Mouse (Mus musculus) neutrophil, adult 5-6 weeks (primary cell): ENCODE data around the gene Zfp36. TPM values are rescaled to one million over a fixed set of nuclear protein-coding genes. Genes with fewer than 3 reads are reported as not detected.

Experiments
- ATAC-seq: fragments of 151-379, 151-347 bp; 2 replicates; pipeline ENCODE4 v1.8.0; 2017; ENCODE audit warnings: mild to moderate bottlenecking, moderate TSS enrichment; ENCODE audit not compliant: insufficient number of reproducible peaks, poor library complexity, low FRiP score, severe bottlenecking; ENCODE audit errors: extremely low read depth
- total RNA-seq: library from RNA; stranded (forward); fragments of 200-1000 nt; gene quantifications from 2 replicates; pipeline ENCODE4 v1.2.3, GENCODE M21; 2017

Gene Zfp36
- total RNA-seq, 1 experiment from 2014 or later: 563 TPM

DNA sequence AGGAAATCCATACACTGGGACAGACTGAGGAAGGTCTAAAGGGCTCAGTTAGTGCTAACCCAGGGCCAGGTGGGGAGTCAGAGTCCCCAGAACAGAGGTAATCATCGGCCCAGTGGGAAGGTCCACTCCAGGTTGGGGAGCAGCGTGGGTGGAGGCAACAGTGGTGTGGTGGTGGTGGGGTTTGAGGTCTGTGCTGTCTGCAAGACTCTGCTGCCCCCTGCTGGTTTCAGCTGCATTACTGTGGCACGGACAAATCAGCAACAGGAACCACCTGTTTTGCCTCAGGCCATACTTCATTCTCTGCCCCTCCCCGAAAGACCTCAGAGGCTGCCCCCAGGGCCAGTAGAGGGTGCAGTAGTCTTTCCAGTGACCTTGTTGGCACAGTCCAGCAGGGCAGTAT is 6.4 kb upstream of the Zfp36 start:
- peak; percentile 49 for ATAC-seq

DNA sequence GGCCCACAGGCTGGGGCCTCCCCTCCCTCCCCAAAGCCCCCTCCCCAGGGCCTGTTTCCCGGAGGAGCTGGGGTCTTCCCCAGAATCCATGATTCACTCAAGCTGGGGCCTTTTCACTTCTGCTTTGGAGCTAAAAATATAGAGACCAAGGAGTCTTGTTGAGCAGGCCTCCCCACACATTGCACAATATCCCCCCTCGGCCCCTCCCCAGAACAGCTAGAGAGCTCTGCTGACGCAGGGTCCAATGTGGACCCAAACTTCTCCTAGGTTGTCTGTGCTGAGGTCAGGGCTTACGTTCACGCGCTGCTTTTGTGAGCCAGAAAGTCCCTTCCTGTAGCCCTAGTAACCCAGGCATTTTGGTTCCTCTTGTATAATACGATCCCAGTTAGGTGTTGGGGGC is 6.0 kb upstream of the Zfp36 start:
- ATAC-seq: peak; percentile 27

DNA sequence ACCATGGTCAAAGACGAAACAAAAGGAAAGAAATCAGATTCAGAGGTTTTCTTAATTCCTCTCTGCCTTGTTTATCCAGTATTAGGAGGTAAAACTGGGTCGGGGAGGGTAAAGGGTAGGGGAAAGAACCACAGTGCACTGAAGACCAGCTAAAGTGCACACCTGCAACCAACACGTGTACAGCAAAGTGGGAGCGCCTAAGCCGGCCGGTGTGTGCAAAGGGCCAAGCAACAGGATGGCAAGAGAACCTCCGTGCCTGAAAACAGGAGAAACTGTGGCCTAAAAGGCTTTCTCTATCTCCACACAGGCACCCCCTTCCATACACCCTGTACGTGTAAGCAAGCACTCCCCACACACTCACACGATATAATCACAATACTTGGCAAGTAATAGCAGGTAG is 5.1 kb upstream of the Zfp36 start:
- no peak for ATAC-seq

DNA sequence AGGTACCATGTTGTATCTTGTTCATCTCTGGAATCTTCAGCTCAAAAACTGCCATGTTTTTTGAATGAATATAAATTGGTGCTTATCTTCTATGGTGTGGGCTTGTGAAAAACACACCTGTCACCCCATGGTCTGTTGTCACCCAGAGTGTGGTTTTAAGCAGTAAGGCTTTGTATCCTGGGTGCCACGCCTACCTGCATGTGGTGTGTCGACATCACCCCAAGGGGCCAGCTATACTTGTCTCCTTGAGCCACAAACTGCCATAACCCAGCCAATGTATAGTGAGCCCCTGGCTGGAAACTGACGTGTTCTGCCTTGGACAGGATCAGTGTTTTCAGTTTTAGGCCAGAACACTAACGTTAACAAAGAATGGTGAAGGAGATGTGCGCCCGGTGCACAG is 4.1 kb upstream of the Zfp36 start:
- ATAC-seq: no peak

DNA sequence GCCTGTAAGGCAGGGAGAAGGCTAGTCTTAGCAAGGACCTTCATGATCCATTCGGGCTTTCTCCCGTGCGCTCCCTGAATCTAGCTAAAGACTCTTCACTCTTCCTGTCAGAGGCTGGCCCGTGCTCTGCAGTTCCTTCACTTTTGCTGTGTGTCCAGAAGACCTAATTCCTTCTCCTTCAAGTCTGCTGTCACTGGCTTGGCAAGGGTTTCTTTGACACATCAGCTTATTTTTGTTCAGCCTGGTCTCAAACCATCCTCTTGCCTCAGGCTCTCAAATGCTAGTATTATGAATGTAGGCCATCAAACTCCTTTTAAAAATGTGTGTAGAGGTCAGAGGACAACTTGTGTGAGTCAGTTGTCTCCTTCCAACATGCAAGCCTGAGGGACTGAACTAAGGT is 3.6 kb upstream of the Zfp36 start:
- ATAC-seq: no peak

DNA sequence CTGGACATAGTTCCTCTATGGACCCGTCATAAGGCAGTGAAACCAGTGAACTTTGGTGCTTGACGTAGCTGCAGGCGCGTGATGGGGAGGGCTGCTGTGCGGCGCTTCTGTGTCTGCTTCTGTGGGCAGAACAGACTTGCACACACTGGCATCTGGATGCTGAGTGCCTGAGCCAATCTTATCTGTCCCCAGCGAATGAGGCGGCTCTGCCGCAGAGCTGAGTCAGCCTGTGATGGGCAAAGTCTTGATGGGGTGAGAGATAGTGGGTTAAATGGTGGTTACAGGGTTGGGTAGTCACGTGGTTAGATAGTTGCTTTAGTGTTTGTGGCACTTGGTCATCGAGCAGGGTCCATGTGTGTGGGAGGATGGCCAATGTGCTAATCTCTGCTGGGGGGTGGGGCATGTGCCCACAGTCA is 2.9 kb upstream of the Zfp36 start:
- ATAC-seq: peak; percentile 28

DNA sequence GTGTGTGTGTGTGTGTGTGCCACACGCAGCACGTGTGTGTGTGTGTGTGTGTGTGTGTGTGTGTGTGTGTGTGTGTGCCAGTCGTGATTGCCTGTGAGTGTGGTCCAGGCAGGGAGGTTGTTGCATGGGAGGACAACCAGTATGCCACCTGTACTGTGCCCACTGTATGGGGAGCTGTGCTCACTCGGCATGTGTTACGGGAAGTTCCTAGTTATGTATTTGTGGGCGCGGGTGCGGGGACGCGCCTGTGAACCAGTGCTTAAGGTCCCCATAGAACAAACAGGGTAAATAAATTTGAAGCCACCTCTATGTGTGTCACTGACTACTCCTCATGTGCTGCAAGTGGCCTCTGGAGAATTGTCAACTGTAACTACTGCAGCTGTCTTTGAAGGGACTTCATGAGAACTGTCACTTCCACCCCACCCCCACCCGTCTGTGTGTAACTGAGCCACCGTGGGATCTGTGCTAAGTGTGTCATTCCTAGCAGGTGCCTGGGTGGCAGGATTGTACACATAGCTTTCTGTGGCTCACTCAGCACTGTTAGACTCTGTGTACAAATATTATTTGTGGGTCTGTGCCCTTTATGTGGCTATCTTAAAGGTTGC is 2.4 kb upstream of the Zfp36 start:
- peak; percentile 0; the same call in 1 of the 2 replicates for ATAC-seq

DNA sequence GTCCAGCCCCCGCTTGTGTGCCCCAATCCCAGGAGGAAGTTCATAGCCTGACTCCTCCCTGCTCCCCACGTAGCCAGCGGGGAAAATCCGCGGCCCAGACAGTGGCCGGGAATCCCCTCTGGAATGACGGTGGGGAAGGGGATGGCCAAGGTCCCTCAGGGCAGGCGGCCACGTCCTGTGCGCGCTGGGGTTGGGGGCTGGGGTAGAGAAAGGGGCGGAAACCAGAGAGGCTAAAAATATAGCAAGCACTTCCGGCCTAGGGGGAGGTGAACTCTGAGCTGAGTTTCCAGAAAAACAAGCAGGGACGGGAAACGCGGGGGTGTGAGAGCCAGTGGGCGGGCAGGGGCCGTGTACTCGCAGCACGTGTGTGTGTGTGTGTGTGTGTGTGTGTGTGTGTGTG is 1.9 kb upstream of the Zfp36 start:
- ATAC-seq: peak; percentile 11

DNA sequence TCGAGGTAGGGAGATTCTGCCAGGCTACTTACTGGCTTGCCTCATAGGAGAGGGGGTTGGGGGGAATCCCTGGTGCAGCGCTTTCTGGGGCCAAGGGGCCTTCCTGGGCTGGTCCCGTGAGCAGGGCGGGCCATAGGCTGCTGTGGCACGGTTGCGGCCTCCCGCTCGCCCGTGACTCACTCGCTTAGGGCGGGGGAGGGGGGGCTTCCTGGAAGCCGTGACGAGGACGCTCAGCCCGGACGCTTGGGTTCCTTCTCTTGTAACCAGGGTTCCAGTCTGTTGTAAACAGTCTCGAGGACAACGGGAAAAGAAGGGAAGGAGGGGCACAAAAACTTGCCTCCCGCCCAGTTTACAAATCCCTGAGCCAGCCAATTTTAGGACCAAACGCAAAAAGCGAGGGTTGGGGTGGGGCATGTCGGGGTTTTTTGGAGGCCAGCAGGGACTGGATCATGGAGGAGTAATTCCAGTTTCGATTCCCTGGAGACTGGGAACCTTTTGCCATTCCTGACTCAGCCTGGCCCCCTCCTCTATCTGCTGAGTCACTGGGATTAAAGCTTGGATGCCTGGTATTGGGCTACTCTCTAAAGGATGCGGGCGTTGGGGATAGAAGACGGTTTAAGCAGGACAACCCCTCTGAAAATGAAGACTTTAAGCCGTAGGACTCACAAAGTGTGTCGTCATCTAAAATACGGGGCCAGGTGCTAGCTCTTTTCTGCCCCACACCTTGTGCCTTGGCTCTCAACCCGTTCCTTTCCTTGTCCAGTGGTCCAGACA is 1.2 kb upstream of the Zfp36 start:
- peak; percentile 23 for ATAC-seq

DNA sequence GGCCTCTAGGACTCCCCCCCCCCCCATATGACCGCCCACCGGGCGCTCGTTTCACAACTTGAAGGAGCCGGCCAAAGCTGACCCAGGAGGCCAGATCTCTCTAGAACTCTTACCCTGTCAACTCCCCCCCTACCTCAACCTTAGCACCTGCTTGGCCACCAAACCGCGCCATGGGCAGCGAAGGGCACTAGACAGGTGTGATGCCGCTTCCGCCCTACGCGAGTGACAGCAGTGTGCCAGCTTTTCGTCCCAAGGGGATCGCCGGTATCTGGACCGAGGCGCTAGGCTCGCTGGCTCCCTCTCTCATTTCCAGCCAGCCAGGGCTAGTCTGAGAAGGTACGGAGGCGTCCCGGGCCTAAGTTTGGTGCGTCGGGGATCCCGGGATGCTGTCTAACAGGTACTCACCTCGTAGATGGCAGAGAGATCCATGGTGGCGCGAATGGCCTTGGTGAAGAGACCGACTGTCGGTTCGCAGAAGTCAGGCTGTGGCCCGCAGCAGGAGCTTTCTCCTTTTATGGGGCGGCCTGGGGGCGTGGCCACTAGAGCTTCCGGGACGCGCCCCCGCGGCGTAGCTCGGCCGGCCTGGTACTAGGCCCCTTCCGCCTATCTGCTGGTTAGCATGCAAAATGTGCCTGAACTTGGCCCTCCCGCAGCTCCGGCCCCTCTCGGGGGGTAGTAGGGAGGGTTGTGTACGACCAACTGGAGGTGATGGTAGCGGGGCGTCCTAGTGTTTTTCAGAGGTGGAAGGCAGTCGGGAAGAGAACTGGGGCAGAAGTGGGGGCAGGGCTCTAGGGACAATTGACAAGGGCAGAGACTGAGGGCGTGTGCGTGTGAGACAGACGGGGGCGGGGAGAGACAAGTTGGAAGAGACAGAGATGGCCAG is 1.0 kb downstream of the Zfp36 start:
- peak; percentile 21 for ATAC-seq

DNA sequence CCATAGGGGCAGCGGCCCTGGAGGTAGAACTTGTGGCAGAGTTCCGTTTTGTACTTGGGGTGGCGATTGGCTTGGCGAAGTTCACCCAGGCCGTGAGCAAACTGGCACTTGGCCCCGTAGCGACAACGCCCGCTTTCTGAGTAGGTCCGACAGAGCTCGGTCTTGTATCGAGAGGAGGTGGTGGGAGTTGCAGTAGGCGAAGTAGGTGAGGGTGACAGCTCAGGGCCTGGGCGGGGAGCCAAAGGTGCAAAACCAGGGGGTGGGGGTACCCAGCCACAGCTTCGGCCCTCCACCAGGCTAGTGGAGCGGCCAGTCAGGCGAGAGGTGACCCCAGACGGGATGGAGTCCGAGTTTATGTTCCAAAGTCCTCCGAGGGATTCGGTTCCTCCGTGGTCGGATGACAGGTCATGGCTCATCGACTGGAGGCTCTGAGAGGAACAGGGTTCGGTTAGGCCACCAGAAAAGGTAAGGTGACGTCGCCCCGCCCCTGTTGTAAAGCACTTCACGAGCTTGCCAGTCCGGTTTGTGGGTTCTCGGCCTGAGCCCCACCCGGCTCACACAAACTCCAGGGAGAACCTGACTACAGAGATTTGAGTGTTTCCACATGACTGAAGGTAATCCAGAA is 1.9 kb downstream of the Zfp36 start:
- no peak for ATAC-seq

DNA sequence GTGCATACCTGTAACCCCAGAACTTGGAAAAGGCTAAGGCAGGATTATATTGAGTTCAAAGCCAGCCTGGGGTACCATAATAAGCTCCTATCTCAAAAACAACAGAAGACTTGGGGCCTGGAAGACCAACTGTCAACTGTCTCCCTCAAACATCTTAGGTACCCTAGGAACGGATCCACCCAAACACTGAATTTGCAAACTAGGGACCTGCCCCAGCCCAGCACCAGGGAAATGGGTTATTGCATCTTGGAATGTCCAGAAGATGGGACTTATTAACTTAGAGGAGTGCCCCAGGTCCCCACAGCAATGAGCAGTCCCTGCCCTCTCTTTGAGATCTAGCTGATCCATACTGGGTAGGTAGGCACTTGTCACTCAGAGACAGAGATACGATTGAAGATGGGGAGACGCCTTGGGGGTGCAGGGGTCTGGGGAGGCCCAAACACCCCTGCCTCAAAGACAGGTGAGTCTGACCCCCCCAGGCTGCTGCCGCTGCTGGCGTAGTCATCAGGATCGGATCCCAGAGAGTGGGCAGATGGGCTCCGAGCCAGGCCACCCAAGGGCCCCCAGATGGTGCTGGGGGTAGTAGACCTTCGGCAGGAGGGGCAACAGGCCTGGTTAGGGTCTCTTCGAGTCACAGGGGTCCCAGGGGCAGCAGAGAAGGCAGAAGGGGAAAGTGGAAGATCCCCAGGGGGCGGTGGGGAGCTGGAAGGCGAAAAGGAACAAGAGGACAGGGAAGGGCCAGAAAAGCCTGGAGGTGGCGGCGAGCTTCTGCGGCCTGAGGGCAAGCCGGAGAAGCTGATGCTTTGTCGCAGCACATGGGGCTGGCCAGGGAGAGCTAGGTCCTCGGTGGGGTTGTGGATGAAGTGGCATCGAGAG is 2.6 kb downstream of the Zfp36 start:
- ATAC-seq: no peak

DNA sequence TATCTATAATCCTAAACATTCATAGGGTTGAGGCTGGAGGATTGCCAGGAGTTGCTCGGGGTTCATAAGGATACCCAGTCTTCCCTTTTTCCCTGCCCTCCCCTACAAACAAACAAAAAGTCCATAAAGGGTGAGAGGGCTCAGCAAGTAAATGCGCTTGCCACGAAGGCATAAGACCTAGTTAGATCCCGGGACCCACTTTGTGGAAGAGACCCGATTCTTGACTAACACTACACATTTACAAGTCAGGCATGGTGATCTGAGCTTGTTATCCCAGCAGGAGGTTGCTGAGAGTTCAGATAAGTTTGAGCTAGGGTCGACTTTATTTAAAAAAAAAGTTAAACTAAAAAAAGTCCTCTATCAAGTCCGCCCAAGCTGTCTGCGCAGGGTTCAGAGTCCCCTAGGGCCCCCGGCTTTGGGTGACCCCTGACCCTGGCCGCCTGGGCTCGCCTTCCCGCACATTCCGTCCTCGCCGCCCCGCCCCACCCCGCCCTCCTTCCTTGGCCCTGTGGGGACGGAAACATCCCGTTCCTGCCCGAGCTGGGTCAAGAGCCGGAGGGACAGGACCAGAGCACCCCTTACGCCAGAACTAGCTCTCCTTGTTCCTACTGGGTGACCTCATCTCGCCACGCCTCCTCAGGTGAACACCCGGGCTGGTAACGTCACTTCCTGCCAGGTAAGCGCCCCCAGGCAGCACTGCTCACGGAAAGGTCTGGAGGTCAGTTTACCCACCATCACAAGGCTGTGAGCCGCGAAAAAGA is 3.9 kb downstream of the Zfp36 start:
- ATAC-seq: peak; percentile 2; the same call in 1 of the 2 replicates

DNA sequence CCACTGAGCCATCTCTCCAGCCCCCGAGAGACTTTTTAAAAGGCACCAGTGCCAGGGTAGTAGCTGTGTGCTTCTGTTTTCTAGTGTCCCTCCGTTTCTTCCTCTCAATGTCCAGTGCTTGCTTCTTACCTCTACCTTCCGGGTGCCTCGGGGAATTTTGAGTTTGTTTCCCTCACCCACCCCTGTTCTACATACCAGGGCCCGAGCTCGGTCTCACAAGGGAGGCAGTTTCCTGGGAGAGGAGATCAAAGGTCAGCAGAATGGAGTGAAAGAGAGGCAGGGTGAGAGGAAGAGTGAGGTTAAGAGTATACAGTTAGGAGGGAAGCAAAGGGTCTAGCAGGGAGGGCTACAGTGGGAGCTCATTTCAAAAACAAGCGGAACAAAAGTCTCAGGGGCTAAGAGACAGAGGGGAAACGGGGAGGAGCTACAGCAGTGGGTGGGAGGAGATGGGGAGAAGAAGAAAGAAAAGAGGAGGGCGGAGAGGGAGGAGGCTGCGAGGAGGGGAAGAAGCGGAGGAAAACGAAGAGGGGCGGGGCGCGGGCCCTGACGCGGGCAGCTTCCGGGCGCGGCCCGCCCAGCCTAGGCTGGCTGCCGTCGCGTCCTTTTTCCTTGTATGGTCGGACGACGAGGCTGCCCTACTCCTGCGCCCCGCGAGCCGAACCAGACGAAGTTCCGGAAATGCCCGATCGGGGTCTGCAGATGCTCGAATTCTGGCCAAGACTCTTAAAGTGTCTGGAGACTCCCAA is 4.7 kb downstream of the Zfp36 start:
- peak; percentile 13 for ATAC-seq

DNA sequence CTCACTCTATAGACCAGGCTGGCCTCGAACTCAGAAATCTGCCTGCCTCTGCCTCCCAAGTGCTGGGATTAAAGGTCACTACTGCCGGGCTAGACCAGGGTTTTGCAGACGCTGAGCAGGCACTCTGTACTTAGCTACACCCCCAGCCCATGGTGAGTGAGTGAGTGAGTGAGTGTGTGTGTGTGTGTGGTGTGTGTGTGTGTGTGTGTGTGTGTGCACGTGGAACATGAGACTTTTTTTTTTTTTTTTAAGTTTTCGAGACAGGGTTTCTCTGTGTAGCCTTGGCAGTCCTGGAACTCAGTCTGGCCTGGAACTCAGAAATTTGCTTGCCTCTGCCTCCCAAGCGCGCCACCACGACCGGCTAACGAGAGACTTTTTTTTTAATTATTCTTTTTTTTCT is 5.4 kb downstream of the Zfp36 start:
- ATAC-seq: no peak

DNA sequence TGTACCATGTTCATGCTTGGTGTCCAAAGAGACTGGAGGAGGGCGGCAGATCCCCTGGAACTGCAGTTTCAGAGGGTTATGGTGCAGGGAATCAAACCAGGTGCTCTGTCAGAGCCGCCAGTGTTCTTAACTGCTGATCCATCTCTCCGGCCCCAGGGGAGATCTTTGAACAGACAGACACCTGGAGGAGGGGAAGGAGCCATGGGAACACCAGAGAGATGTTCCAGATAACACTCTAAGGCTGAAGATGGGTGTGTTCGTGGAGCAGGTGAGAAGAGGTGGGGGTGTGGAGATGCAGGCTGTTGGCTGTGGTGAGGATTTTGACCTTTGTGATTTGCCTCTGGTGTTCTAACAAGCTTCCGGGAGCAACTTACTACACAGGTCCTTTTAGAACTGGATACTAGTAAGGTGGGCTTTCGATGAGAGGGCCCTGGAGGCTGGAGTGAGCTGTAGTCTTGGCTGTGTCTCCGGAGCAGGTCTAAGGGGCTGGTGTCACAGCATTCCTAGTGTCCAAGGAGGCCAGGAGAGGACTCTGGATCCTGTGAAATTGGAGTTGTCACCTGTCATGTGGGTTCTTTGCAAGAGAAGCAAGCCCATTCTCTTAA is 6.1 kb downstream of the Zfp36 start:
- ATAC-seq: no peak

DNA sequence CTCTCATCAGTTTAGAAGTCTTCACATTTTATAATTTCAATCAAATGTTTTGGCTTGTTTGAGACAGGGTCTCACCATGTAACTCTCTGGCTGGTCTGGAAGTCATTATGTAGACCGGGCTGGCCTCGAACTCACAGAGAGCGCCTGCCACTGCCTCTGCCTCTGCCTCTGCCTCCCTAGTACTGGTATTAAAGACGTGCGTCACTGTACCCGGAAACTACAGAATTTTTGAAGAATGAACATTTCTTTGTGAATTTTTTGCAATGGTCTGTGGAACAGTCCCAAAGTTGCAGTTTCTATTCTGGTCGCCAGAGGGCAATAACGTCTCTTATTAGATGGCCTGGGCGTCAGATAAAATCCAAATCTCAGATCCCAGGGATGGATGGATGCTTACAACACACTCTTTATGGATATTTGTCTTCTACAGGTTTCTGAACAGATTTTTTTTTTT is 6.9 kb downstream of the Zfp36 start:
- peak; percentile 10 for ATAC-seq
